8 mouse cellular contexts compared by ENCODE assay signal in the genomic region with DNA sequence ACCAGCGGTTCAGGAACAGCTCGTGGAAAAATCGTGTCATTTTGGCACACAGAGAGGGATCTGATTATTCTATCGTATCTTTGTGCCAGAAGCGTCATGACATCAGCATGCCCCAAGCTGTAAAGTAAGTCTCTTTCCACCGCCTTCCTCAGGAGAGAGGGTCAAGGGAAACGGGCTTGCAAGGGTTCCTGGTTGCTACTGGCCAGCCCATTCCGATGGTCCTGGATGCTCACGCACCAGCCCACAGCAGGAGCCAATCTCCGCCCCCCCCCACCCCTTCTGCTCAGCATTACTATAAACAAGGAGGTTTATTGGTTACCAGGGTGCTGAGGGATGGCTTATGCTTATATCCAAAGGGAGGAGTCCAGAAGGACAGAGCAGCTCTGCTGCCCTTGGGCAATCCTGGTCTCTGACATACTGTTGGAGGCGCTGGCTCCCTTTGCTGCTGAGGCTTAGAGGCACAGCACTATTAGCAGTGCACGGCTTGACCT. TPM values are rescaled to one million over a fixed set of nuclear protein-coding genes. Genes with fewer than 3 reads are reported as not detected.
DNase-seq lines count a peak whose midpoint lies in the region; ATAC-seq lines count a peak whose summit lies in the region.

No protein-coding gene starts in this region.

- H3K36me3 ChIP-seq in kidney, embryonic 14.5 days (ENCODE audit: control insufficient read depth, insufficient read depth, low read length) = no peaks in the 10 kb centered on the region
- no peaks in the 10 kb centered on the region for H3K36me3 ChIP-seq in lung, embryonic 16.5 days (ENCODE audit: control insufficient read depth, insufficient read depth, low read length)

- no peaks in the 10 kb centered on the region for H3K27me3 ChIP-seq in kidney, embryonic 14.5 days (ENCODE audit: control insufficient read depth, insufficient read depth, low read length)
- no peaks in the 10 kb centered on the region for H3K27me3 ChIP-seq in lung, embryonic 16.5 days (ENCODE audit: control insufficient read depth, insufficient read depth, low read depth, low read length)

- no peak overlapping the region; the same call in 1 of the 2 replicates for H3K27ac ChIP-seq in kidney, embryonic 14.5 days (ENCODE audit: low read depth, low read length)
- peak overlapping the region; percentile 30 for H3K27ac ChIP-seq in lung, embryonic 16.5 days (ENCODE audit: low read length)

- peaks cover 37% of the 10 kb centered on the region for H3K4me1 ChIP-seq in kidney, embryonic 14.5 days (ENCODE audit: control insufficient read depth, insufficient read depth, low read length)
- H3K4me1 ChIP-seq in lung, embryonic 16.5 days (replicated peaks; ENCODE audit: control insufficient read depth, insufficient read depth, low read length) = peaks cover 37% of the 10 kb centered on the region

- peak; percentile 32 for DNase-seq in layer of hippocampus, adult 11-12 months (ENCODE audit: low spot score)
- DNase-seq in layer of hippocampus, adult 8-10 months (ENCODE audit: low spot score in 2 of 2) = no peak
- peak; percentile 52 to 64 for DNase-seq in cerebellum, postnatal 10 days
- DNase-seq in heart, adult 9 months (ENCODE audit: low spot score in 2 of 2) = peak; percentile 22 to 43
- peak; percentile 42 for DNase-seq in skeletal muscle tissue, adult 2 months (ENCODE audit: low read depth, low spot score)
- DNase-seq in right cerebral cortex, adult 2 months (ENCODE audit: low spot score in 2 of 2) = no peak

- no peaks in the 10 kb centered on the region for H3K9me3 ChIP-seq in kidney, embryonic 14.5 days (ENCODE audit: control insufficient read depth, low read length)
- no peaks in the 10 kb centered on the region for H3K9me3 ChIP-seq in lung, embryonic 16.5 days (ENCODE audit: control insufficient read depth, low read length)

- H3K4me2 ChIP-seq in kidney, embryonic 14.5 days (replicated peaks; ENCODE audit: low read depth, low read length) = peak overlapping the region; percentile 51
- H3K4me2 ChIP-seq in lung, embryonic 16.5 days (ENCODE audit: low read depth, low read length) = peak overlapping the region; percentile 56

- H3K4me3 ChIP-seq in kidney, embryonic 14.5 days (ENCODE audit: low read length) = peak overlapping the region; percentile 15; the same call in 1 of the 2 replicates
- peak overlapping the region; percentile 38 for H3K4me3 ChIP-seq in lung, embryonic 16.5 days (ENCODE audit: low read length)

- WGBS in kidney, embryonic 14.5 days = 4% methylated on average over 12 of the region's 12 CpGs
- 8% methylated on average over 12 of the region's 12 CpGs for WGBS in lung, embryonic 16.5 days

- ATAC-seq in kidney, embryonic 14.5 days (ENCODE audit: low FRiP score, low TSS enrichment) = peak; percentile 55
- peak; percentile 77 for ATAC-seq in lung, embryonic 16.5 days (ENCODE audit: low read depth)

- H3K9ac ChIP-seq in kidney, embryonic 14.5 days (ENCODE audit: low read depth, low read length) = peak overlapping the region; percentile 25; the same call in 1 of the 2 replicates
- H3K9ac ChIP-seq in lung, embryonic 16.5 days (ENCODE audit: low read length) = peak overlapping the region; percentile 33

RNA-seq across cellular contexts. Expression of gene Prickle1, which starts 3.8 kb away (rescaled TPM):
- 10 to 100 TPM; 67.6 to 75.5 (median 72.2) TPM for total RNA-seq in layer of hippocampus, adult 8-10 months (2022)
- 12.6 and 27.7 TPM in 2 replicates for polyA plus RNA-seq in kidney, embryonic 14.5 days (2014; fragmentation: Nextera tagmentation; extraction: Ambion mirVana)
- polyA plus RNA-seq in lung, embryonic 16.5 days (2015; fragmentation: Nextera tagmentation; extraction: Ambion mirVana) = 24.0 and 25.6 TPM in 2 replicates

Comparison
In these comparisons a context has a peak if more than half of its experiments do, and no peak if none do; other contexts are left out.
1. DNase-seq: peak in layer of hippocampus, adult 11-12 months (single experiment), cerebellum, postnatal 10 days (2 of 2), heart, adult 9 months (2 of 2) and skeletal muscle tissue, adult 2 months (single experiment); none in layer of hippocampus, adult 8-10 months (0 of 2) and right cerebral cortex, adult 2 months (0 of 2).